Mouse (Mus musculus) thymus, adult 2 months (tissue): ENCODE results near the gene Fam69a.

Experiments
- CTCF ChIP-seq: fragments of 200-500 bp; IDR thresholded peaks from 2 replicates; pipeline ENCODE4 v1.5.1; 2012; ENCODE audit warnings: mild to moderate bottlenecking, control low read depth, low read length, moderate library complexity, borderline replicate concordance; ENCODE audit not compliant: control insufficient read depth, poor library complexity, insufficient read depth; ENCODE audit errors: extremely low read depth
- POLR2A ChIP-seq: fragments of 200-500 bp; IDR thresholded peaks from 2 replicates; pipeline ENCODE4 v1.6.1; 2012; ENCODE audit warnings: mild to moderate bottlenecking, low read length, control low read depth, moderate library complexity; ENCODE audit not compliant: control insufficient read depth, poor library complexity, insufficient read depth; ENCODE audit errors: extremely low read depth

GRCm38 (mm10) chr5:108009721-108010120, 22.8 kb upstream of the Fam69a start:
- no peak for TF ChIP-seq CTCF
- TF ChIP-seq POLR2A = no peak
